Comparison of ENCODE assay signal across 13 mouse cellular contexts in genomic region chr17:50753356-50754138, GRCm38 (mm10).
DNase-seq lines count a peak whose midpoint lies in the region; ATAC-seq and TF ChIP-seq lines count a peak whose summit lies in the region.
"Had no signal": no experiment of that assay in that cellular context is flagged by ENCODE, and none has a peak within 500 bp of the region (broad histone marks: within the 10 kb centered on the region; RNA-seq: fewer than 3 reads in every experiment).

No protein-coding gene starts in this region.

- H3K27me3 ChIP-seq in forebrain, embryonic 11.5 days (ENCODE audit: control insufficient read depth, insufficient read depth, low read length) = no peaks in the 10 kb centered on the region
- no peaks in the 10 kb centered on the region for H3K27me3 ChIP-seq in forebrain, embryonic 14.5 days (replicated peaks; ENCODE audit: control insufficient read depth, insufficient read depth, low read length)
- H3K27me3 ChIP-seq: CH12.LX; limb, embryonic 13.5 days; neural tube, embryonic 13.5 days had no signal

- WGBS in forebrain, embryonic 11.5 days = 87% methylated on average over 9 of the region's 9 CpGs
- WGBS in forebrain, embryonic 14.5 days = 88% methylated on average over 9 of the region's 9 CpGs

- no peak overlapping the region for H3K27ac ChIP-seq in forebrain, embryonic 11.5 days (ENCODE audit: low read depth, low read length)
- H3K27ac ChIP-seq in forebrain, embryonic 14.5 days (ENCODE audit: low read depth, low read length) = no peak overlapping the region
- 0 out of 2 replicates have a peak overlapping the region, but pooled peaks have one; percentile 13 for H3K27ac ChIP-seq in left cerebral cortex, adult 2 months
- H3K27ac ChIP-seq: limb, embryonic 13.5 days; neural tube, embryonic 13.5 days had no signal

- no peaks in the 10 kb centered on the region for H3K36me3 ChIP-seq in forebrain, embryonic 11.5 days (ENCODE audit: control insufficient read depth, insufficient read depth, low read length)
- no peaks in the 10 kb centered on the region for H3K36me3 ChIP-seq in forebrain, embryonic 14.5 days (ENCODE audit: control insufficient read depth, insufficient read depth, low read length)
- H3K36me3 ChIP-seq: limb, embryonic 13.5 days had no signal

- DNase-seq in forebrain, embryonic 11.5 days (ENCODE audit: low spot score) = peak; percentile 8
- no peak for DNase-seq in forebrain, embryonic 14.5 days (ENCODE audit: low spot score)
- no peak for DNase-seq in left cerebral cortex, adult 2 months (ENCODE audit: extremely low spot score in 1 of 2, low spot score in 2 of 2)
- no peak for DNase-seq in left cerebral cortex, adult 18-20 months (ENCODE audit: low spot score in 2 of 2)
- peak; percentile 34 to 55 for DNase-seq in cerebellum, postnatal 36 days
- peak; percentile 52 to 54 for DNase-seq in heart, postnatal 10 days
- no peak for DNase-seq in urinary bladder, adult 18-20 months (ENCODE audit: low spot score in 2 of 2)
- DNase-seq: right cerebral cortex, postnatal 4 days; thymus, adult 18-20 months had no signal

- no peaks in the 10 kb centered on the region for H3K9me3 ChIP-seq in forebrain, embryonic 11.5 days (ENCODE audit: control insufficient read depth, low read length)
- no peaks in the 10 kb centered on the region for H3K9me3 ChIP-seq in forebrain, embryonic 14.5 days (replicated peaks; ENCODE audit: control insufficient read depth, low read length)
- H3K9me3 ChIP-seq: limb, embryonic 13.5 days; neural tube, embryonic 13.5 days had no signal

- TF ChIP-seq CTCF in left cerebral cortex, adult 2 months (IDR thresholded peaks at IDR 0.05) = no peak

- intact Hi-C loops in left cerebral cortex, adult 2 months (cut with DNase I) = no loop called here
- intact Hi-C loops in heart, postnatal 10 days (cut with DNase I) = no loop called here

- no peak for ATAC-seq in forebrain, embryonic 11.5 days (replicated peaks; ENCODE audit: low FRiP score)
- ATAC-seq in forebrain, embryonic 14.5 days = no peak

- H3K4me3 ChIP-seq in forebrain, embryonic 11.5 days (ENCODE audit: low read depth, low read length) = no peak overlapping the region
- no peak overlapping the region for H3K4me3 ChIP-seq in forebrain, embryonic 14.5 days (ENCODE audit: low read depth, low read length)
- H3K4me3 ChIP-seq in left cerebral cortex, adult 2 months = no peak overlapping the region
- H3K4me3 ChIP-seq: limb, embryonic 13.5 days; neural tube, embryonic 13.5 days had no signal

- no peak overlapping the region for H3K4me2 ChIP-seq in forebrain, embryonic 11.5 days (ENCODE audit: low read depth, low read length, severe bottlenecking)
- no peak overlapping the region for H3K4me2 ChIP-seq in forebrain, embryonic 14.5 days (ENCODE audit: low read length)
- H3K4me2 ChIP-seq: limb, embryonic 13.5 days; midbrain, embryonic 11.5 days; neural tube, embryonic 13.5 days had no signal

- no peaks in the 10 kb centered on the region for H3K4me1 ChIP-seq in forebrain, embryonic 11.5 days (replicated peaks; ENCODE audit: control insufficient read depth, insufficient read depth, low read length)
- H3K4me1 ChIP-seq in forebrain, embryonic 14.5 days (ENCODE audit: control insufficient read depth, insufficient read depth, low read length) = no peaks in the 10 kb centered on the region
- H3K4me1 ChIP-seq: limb, embryonic 13.5 days; neural tube, embryonic 13.5 days had no signal

- no peak overlapping the region for H3K9ac ChIP-seq in forebrain, embryonic 11.5 days (ENCODE audit: low read length)
- no peak overlapping the region for H3K9ac ChIP-seq in forebrain, embryonic 14.5 days (ENCODE audit: low read length)
- H3K9ac ChIP-seq: limb, embryonic 13.5 days; neural tube, embryonic 13.5 days had no signal

Comparison
In these comparisons a context has a peak if more than half of its experiments do, and no peak if none do; other contexts are left out.
1. DNase-seq: peak in forebrain, embryonic 11.5 days (single experiment), cerebellum, postnatal 36 days (2 of 2) and heart, postnatal 10 days (2 of 2); none in forebrain, embryonic 14.5 days (single experiment), left cerebral cortex, adult 2 months (0 of 2), left cerebral cortex, adult 18-20 months (0 of 2) and urinary bladder, adult 18-20 months (0 of 2).